Mouse (Mus musculus): Measurements from ENCODE around the gene Knop1.

Knop1 gene

GRCm38 (mm10) chr7:118846329-118846728 lies 9.7 kb downstream of the Knop1 start:
- DNase-seq, result no peak

GRCm38 (mm10) chr7:118845141-118845540 lies 10.9 kb downstream of the Knop1 start:
- DNase-seq, result no peak

DNA sequence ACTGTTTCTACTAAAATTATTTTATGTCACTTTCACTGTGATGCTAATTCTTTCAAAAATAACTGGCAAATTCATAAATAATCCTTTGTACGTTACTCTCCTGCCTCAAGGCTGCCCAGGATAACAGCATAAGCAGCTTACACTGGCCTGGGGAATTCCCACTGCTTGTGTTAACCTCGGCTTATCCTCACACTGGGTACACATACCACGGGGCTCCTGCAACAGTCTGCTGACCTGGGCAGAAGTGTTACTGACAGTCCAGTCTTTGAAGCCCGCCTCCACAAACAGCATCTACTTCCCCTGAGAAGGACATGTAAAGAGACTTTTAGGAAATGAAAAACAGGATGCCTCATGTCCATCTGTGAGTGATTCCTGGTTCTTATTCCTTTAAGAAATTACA lies 13.1 kb downstream of the Knop1 start:
- DNase-seq, result no peak

GRCm38 (mm10) chr7:118841796-118842195 lies 14.3 kb downstream of the Knop1 start:
- no peak for DNase-seq

DNA sequence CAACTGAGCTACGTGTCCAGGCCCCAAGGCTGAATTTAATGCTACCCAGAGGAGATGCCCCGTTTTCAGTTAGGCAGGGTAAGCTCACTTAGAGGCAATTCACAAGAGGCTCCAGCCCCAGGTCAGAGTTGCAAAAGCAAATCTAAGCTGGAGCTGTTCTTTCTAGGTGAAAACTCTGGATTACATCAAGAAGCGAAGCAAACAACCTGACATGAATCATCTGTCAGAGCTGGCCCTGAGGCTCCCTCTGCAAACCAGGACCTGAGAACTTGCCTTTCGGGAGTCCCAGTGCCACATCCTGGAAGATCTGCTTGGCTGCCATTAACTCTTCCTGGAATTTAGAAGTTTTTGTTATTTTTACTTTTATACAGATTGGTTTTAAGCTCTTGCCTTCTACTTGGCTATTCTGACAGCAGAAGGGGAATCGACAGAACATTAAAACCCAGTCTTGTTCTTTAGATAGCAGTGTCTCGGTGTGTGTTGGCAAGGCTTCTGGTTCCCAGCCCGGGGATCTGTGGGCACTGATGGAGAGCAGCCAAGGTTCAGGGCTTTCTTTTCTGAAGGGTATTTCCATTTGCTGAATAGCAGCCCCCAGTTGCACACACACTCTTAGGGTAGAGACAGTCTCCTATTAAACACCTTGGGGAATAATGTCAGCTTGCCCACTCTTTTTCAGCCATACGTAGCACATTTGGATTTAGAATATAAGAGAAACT lies 14.9 kb downstream of the Knop1 start:
- DNase-seq, result no peak

DNA sequence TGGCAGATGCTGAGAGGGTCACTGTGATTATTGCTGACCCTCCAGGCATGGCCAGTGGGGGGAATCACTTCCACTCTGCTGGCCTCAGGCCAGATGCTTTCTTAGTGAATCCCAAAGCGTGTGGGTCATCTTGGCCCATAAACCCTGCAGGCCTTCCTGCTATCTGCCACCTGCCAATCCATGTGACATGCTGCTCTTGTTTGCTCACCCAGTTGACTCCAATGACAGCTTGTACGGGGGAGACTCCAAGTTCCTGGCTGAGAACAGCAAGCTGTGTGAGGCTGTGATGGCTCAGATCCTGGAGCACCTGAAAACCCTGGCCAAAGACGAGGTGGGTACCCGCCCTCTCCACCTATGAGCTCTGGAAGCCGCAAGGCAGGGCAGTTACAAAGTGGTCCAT lies 18.2 kb downstream of the Knop1 start:
- no peak for DNase-seq

- DNase-seq, result no peak
Observed at GRCm38 (mm10) chr7:118827975-118828416, 28.1 kb downstream of the Knop1 start.

DNA sequence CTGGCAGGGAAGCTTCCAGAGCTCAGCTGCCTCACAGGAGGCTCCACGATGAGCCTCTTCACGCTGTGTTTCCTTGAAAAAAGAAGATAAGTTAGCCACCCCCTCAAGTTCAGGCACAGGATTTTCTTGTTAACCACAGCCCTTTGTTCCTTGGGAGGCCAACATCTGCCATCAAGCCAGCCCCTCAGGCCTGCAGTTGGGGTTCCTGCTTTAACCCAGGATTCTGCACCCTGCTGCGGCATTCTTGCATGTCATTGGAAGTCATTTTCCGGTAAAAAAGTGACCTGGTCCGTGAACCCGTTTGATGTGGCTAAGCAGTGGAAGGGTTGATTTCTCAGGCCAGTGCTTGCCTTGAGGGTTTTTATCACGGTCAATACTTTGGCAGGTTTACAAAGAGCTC lies 31.6 kb downstream of the Knop1 start:
- DNase-seq, result no peak

GRCm38 (mm10) chr7:118821887-118822556 lies 34.0 kb downstream of the Knop1 start:
- no peak for DNase-seq

DNA sequence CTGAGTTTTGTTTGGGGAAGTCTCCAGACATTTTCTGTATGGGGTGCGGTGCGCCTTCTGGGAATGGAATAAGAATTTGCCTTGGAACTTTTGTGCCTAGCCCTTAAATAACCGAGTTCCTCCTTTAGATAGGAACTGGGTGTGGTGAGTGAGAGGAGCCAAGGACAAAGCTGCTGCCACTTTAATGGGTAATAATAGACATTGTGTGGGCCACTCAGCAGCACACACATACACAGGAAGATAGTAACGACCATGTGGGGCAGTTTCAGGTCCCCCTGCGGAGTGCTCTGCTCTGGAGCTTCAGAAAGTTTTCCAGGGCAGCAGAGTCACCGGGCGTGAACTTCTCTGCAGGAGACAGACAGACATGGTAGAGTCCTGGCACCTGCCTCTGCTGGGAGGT lies 34.7 kb downstream of the Knop1 start:
- DNase-seq, result no peak

- DNase-seq, result no peak
Observed at GRCm38 (mm10) chr7:118819666-118820065, 36.4 kb downstream of the Knop1 start.

DNA sequence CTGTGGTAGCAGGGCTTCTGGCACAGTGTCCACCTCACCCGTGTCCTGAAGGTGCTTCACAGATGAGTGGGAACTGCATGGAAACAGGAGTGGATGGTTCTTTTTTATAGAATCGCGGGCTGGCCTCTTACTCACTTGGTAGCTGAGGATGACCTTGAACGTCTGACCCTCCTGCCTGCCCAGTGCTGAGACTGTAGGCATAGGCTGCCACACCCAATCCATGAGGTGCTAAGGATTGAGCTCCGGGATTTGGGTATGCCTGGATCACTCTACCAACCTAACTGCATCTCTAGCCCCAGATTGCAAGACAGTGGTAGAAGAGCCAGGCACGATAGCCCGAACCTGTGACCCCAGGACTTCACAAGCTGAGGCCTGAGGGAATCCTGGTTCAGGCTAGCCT lies 38.3 kb downstream of the Knop1 start:
- no peak for DNase-seq

DNA sequence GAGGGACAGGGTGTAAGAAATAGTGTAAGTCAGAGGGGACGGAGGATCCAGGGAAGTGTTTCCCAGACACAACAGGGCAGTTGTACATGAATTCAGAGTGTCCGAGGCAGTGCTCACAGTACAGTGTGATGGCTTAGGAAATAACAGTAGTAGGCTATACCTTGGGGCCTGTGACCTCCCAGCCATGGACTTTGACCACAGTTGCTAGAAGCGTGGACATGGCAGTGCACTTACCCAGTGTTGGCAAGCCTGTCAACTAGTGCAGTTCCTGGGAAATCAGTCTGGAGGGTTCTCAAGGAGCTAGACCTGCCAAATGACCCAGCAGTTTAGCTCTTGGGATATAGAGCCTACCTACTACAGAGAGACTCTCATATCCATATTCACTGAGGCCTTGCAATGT lies 39.8 kb downstream of the Knop1 start:
- DNase-seq, result no peak

DNA sequence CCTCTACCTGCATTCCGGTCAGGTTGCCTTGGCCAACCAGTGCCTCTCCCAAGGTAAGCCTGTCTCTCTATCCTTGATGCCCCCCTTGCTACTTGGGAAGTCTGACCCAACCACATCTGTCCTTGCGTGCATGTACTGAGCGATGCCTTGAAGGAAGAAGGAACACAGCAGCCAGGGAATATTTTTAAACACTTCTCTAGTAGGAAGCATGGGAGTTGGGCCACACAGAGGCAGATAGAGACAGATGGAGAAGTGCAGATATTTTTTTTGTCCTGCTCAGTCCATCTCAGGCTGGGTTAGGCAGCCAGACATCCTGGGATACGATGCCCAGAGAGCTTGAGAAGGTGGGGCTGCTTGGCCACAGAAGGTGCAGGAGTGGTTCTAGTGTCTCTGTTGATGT lies 42.5 kb downstream of the Knop1 start:
- DNase-seq, result no peak

DNA sequence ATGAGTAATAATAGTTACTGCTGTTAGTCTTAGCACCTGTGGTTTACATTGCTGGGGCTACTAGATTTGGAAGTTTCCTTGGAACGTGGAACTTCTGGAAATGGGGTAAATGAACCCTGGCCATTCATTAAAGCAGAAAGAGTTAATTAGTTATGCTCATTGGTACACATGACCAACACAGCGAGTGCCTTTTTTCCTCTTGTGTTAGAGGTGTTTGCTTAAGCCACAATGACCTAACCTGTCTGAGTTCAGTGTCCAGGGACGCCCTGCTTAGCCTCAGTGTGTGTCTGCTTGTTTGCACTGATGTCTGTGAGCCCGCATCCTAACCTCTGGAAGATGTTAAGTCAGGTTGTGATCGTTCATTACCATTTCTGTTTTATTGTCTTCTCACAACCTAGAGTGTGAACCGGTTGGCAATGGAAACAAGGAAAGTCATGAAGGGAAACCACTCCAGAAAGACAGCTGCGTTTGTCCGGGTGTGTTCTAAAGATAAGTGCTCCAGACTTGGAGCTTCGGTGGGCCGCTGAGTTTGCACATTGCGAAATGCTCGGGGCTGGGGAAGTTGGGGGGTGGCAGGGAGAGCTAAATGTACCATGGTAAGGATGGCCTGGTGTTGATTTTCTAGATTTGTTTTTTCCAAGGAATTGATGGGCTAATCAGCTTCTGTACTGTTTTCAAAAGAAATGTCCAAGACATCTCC lies 44.5 kb downstream of the Knop1 start:
- no peak for DNase-seq

DNA sequence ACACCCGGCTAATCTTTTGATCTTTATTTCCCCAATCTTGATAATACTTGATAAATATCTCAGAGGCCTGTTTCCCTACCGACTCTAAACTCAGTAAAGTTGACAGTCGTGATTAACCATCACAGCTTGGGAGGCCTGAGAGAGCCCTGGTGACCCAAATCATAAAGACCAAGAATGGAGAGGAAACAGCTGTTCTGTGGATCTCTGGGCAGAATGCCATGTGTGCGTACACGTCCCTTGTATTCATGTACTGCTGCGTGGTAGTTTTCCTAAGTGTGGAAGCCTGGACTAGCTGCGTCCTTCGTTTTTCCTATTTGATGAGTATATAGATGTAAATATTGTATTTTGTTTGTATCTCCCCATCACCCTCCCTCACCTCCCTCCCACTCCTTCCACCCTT lies 48.2 kb downstream of the Knop1 start:
- no peak for DNase-seq

- DNase-seq, result no peak
Observed at GRCm38 (mm10) chr7:118806631-118807411, 49.2 kb downstream of the Knop1 start.

DNA sequence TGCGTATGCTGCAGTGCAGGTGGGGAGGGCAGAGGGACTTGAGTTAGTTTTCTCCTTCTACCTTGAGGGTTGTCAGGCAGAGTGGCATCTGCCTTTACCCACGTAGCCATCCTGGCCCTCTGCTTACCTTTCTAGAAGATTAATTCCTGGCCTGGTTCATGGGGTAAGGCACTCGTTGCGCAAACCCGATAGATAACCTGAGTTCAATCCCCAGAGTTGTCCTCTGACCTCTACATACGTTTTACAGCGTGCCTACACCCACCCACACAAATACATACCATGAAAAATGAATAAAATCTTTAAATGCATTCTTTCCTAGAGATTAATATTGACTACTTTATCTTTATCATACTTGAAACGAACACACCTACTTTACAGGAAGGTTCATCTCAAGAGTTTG lies 52.6 kb downstream of the Knop1 start:
- no peak for DNase-seq

DNA sequence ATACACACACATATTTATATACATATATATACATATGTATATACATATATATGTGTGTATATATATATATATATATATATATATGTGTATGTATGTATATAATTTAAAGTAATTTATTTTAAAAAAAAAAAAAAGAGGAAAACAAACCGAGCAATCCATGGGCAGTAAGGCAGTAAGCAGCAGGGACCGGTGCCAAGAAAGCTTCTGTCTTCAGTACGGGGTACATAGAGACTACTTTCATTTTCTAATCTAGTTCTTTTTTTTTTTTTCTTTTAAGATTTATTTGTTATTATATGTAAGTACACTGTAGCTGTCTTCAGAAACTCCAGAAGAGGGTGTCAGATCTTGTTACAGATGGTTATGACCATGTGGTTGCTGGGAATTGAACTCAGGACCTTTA lies 54.3 kb downstream of the Knop1 start:
- no peak for DNase-seq

- DNase-seq, result no peak
Observed at GRCm38 (mm10) chr7:118800112-118800734, 55.8 kb downstream of the Knop1 start.

DNA sequence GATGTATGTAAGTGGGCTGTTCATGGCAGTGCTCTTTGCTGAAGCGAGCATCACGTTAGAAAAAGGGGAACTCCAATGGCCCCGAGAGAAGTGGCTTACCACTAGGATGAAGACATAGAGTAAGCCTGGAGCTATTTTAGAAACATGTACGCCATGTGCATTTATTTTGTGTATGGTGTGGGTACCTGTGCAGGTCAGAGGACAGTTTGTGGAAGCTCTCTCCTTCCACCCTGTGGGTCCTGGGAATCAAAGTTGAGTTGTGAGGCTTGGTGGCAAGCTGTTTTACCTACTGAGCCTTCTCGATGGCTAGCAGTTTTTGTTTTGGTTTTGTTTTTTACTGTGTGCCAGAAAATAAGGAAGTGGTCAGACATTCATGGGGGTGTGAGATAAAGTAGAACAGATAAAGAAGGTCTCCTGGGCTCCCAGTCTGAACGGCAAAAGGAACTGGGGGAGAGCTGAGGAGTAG lies 57.9 kb downstream of the Knop1 start:
- no peak for DNase-seq

GRCm38 (mm10) chr7:118797600-118797999 lies 58.5 kb downstream of the Knop1 start:
- DNase-seq, result no peak

DNA sequence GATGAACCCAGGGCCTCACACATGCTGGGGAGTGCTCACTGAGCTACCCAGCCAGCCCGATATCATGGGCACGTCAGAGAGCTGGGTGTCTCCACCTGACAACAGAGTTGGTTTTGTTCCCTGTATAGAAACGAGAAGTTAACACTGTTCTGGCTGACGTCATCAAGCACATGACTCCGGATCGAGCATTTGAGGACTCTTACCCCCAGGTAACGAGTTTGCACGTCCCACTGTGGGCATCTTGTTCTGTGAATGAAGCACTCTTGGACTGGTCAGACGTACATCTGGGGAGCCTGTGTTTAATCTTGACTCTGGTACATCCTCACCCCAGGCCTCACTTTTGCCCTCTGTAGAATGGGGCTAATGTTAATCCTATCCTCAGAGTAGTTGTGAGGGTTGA lies 59.2 kb downstream of the Knop1 start:
- no peak for DNase-seq

Data from thymus, postnatal 14 days (tissue).